Mouse (Mus musculus): ENCODE data around the gene Nudt9. TPM values are rescaled to one million over a fixed set of nuclear protein-coding genes. Genes with fewer than 3 reads are reported as not detected.

Nudt9 gene
- polyA plus RNA-seq, 1 experiment, result 58.0 TPM

DNA sequence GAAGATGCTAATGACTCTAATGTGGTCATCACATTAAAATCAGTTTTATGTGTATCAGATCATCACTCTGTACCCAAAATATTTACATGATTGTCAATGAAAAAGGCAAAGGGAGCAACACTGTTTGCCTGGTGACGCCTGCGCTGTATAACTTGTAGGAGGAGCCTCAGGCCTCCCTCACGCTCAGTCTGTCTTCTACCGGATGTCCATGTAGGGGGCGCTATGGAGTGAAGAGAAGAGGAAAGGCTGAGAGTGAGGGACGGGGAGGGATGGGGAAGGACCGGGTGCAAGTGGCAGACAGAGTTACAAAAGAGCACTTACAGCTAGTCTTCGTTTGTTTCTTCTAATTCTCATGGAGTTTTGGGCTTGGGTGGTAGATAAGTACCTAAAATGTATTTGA, 6.8 kb downstream of the Nudt9 start:
- Histone ChIP-seq H3K4me1 (ENCODE audit: control insufficient read depth, insufficient read depth, insufficient read length, low read length) (no peaks in the 10 kb centered on the region), H3K4me3 (ENCODE audit: low read depth, low read length) (no peak overlapping the region), H3K27ac (ENCODE audit: insufficient read depth, low read depth, low read length) (no peak overlapping the region), H3K36me3 (ENCODE audit: control insufficient read depth, insufficient read depth, low read length) (peaks cover 18% of the 10 kb centered on the region), H3K27me3 (ENCODE audit: control insufficient read depth, insufficient read depth, low read length) (no peaks in the 10 kb centered on the region)
- WGBS, result 61% methylated on average over 8 of the region's 8 CpGs
- TF ChIP-seq POLR2A (IDR thresholded peaks at IDR 0.05; ENCODE audit: low read depth, low read length) (no peak), CTCF (IDR thresholded peaks at IDR 0.05; ENCODE audit: extremely low read depth, insufficient read length, insufficient replicate concordance, low read depth, low read length) (peak; percentile 43; the same call in 1 of the 2 replicates)

DNA sequence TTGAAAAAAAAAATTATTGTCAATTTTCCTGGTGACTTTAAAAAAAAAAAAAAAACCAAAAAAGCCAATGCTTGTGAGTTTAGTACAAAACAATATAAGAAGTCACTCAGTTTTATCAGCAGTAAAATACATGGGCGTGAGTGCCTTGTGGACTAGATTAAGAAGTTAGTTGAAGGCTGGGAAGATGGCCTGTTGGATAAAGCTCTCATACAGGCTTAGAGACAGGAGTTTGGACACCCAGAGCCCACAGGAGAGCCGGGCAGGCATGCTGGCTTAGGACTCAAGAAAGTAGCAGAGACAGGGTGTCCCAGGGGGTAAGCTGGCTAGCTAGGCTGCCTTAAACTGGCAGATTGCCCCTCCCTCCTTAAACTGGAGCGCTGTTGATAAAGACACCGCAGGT, 8.8 kb downstream of the Nudt9 start:
- Histone ChIP-seq H3K27me3 (ENCODE audit: control insufficient read depth, insufficient read depth, low read length) (no peaks in the 10 kb centered on the region), H3K4me3 (ENCODE audit: low read depth, low read length) (no peak overlapping the region), H3K36me3 (ENCODE audit: control insufficient read depth, insufficient read depth, low read length) (peaks cover 29% of the 10 kb centered on the region), H3K4me1 (ENCODE audit: control insufficient read depth, insufficient read depth, insufficient read length, low read length) (no peaks in the 10 kb centered on the region), H3K27ac (ENCODE audit: insufficient read depth, low read depth, low read length) (no peak overlapping the region)
- 94% methylated on average over 4 of the region's 4 CpGs for WGBS
- TF ChIP-seq CTCF (IDR thresholded peaks at IDR 0.05; ENCODE audit: extremely low read depth, insufficient read length, insufficient replicate concordance, low read depth, low read length), result no peak
- no peak for TF ChIP-seq POLR2A (IDR thresholded peaks at IDR 0.05; ENCODE audit: low read depth, low read length)

DNA sequence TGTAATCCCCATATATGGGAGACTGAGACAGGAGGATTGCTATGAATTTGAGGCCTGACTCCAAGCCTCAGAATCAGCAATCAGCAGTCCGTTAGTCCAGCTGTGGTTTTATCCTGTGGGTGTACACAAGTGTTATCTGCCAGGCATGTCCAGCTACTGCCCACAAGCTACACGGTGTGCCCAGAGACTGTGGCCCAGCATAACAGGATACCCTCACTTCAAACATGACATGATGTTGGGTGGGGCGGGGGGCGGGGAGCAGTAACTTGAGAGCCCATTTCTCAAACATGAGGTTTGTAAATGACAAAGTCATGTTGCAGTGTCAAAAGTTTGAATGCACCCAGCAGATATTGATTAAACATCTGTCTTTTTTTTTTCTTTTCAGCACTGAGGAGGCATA, 9.7 kb downstream of the Nudt9 start:
- Histone ChIP-seq H3K27ac (ENCODE audit: insufficient read depth, low read depth, low read length) (no peak overlapping the region), H3K4me3 (ENCODE audit: low read depth, low read length) (no peak overlapping the region), H3K4me1 (ENCODE audit: control insufficient read depth, insufficient read depth, insufficient read length, low read length) (no peaks in the 10 kb centered on the region), H3K36me3 (ENCODE audit: control insufficient read depth, insufficient read depth, low read length) (peaks cover 32% of the 10 kb centered on the region), H3K27me3 (ENCODE audit: control insufficient read depth, insufficient read depth, low read length) (no peaks in the 10 kb centered on the region)
- TF ChIP-seq POLR2A (IDR thresholded peaks at IDR 0.05; ENCODE audit: low read depth, low read length) (no peak), CTCF (IDR thresholded peaks at IDR 0.05; ENCODE audit: extremely low read depth, insufficient read length, insufficient replicate concordance, low read depth, low read length) (no peak)
- 84% methylated on average over 4 of the region's 4 CpGs for WGBS

DNA sequence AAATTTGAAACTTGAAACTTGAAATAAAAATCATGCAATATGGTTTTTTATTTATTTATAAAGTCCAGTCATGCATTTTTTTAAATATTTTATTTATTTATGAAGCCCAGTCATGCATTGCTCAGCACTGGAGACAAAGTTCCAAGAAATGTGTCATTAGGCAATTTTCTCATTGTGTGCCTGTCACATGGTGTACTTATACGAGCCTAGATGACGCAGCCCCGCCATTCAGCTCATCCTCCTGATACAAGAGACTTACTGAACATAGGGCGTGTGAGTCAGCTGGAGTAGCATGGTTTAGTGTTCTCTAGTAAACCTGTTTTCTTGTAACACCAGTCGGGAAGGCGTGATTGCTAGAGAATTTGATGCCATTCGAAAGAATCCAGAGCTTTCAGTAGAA, 10.2 kb downstream of the Nudt9 start:
- H3K4me3 ChIP-seq (ENCODE audit: low read depth, low read length), result no peak overlapping the region
- TF ChIP-seq CTCF (IDR thresholded peaks at IDR 0.05; ENCODE audit: extremely low read depth, insufficient read length, insufficient replicate concordance, low read depth, low read length), result no peak
- no peak for TF ChIP-seq POLR2A (IDR thresholded peaks at IDR 0.05; ENCODE audit: low read depth, low read length)
- H3K27ac ChIP-seq (ENCODE audit: insufficient read depth, low read depth, low read length), result no peak overlapping the region
- H3K4me1 ChIP-seq (ENCODE audit: control insufficient read depth, insufficient read depth, insufficient read length, low read length), result no peaks in the 10 kb centered on the region
- H3K27me3 ChIP-seq (ENCODE audit: control insufficient read depth, insufficient read depth, low read length), result no peaks in the 10 kb centered on the region
- peaks cover 32% of the 10 kb centered on the region for H3K36me3 ChIP-seq (ENCODE audit: control insufficient read depth, insufficient read depth, low read length)
- 85% methylated on average over 7 of the region's 7 CpGs for WGBS

DNA sequence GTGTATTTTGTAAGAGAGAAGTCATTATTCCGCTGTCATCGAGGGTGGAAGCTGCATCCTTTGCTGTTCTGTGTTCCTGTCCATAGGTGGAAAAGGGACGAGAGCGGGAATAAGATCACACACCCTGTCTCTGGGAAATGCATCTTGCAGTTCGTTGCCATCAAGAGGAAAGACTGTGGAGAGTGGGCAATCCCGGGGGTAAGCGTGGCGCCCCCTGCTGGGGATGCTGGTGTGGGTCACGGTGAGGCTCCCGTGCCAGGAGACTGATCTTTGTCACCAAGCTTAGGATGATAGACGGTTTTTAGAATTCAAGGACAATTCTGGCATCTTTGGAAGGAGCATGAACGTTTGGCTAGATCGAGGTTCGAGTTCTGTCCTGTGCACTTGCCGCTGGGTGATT, 11.9 kb downstream of the Nudt9 start:
- H3K4me1 ChIP-seq (ENCODE audit: control insufficient read depth, insufficient read depth, insufficient read length, low read length), result no peaks in the 10 kb centered on the region
- 56% methylated on average over 15 of the region's 15 CpGs for WGBS
- TF ChIP-seq POLR2A (IDR thresholded peaks at IDR 0.05; ENCODE audit: low read depth, low read length) (no peak), CTCF (IDR thresholded peaks at IDR 0.05; ENCODE audit: extremely low read depth, insufficient read length, insufficient replicate concordance, low read depth, low read length) (peak; percentile 78; the same call in 1 of the 2 replicates)

DNA sequence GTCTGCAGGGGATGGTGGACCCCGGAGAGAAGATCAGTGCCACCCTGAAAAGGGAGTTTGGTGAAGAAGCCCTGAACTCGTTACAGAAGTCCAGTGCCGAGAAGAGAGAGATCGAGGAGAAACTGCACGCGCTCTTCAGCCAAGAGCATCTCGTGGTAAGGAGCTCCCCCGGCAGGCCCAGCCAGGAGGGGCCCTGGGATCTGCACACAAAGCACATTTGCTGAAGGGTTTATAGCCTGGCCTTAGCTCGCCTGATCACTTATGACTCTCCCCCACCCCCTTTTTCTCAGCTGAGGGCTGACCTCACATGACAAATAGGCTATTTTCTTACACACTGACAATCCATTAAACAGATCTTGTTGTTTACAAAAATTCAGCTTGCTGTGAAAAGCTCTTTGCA, 13.5 kb downstream of the Nudt9 start:
- peaks cover 44% of the 10 kb centered on the region for H3K36me3 ChIP-seq (ENCODE audit: control insufficient read depth, insufficient read depth, low read length)
- H3K27me3 ChIP-seq (ENCODE audit: control insufficient read depth, insufficient read depth, low read length), result no peaks in the 10 kb centered on the region
- H3K4me1 ChIP-seq (ENCODE audit: control insufficient read depth, insufficient read depth, insufficient read length, low read length), result no peaks in the 10 kb centered on the region
- no peak overlapping the region; the same call in 1 of the 2 replicates for H3K27ac ChIP-seq (ENCODE audit: insufficient read depth, low read depth, low read length)
- H3K4me3 ChIP-seq (ENCODE audit: low read depth, low read length), result no peak overlapping the region
- TF ChIP-seq POLR2A (IDR thresholded peaks at IDR 0.05; ENCODE audit: low read depth, low read length) (no peak), CTCF (IDR thresholded peaks at IDR 0.05; ENCODE audit: extremely low read depth, insufficient read length, insufficient replicate concordance, low read depth, low read length) (no peak)
- 84% methylated on average over 9 of the region's 9 CpGs for WGBS

More for the DNA sequence above, 11.9 kb downstream of the Nudt9 start:
- H3K4me3 ChIP-seq (ENCODE audit: low read depth, low read length), result no peak overlapping the region
- H3K27me3 ChIP-seq (ENCODE audit: control insufficient read depth, insufficient read depth, low read length), result no peaks in the 10 kb centered on the region
- no peak overlapping the region for H3K27ac ChIP-seq (ENCODE audit: insufficient read depth, low read depth, low read length)
- peaks cover 42% of the 10 kb centered on the region for H3K36me3 ChIP-seq (ENCODE audit: control insufficient read depth, insufficient read depth, low read length)

DNA sequence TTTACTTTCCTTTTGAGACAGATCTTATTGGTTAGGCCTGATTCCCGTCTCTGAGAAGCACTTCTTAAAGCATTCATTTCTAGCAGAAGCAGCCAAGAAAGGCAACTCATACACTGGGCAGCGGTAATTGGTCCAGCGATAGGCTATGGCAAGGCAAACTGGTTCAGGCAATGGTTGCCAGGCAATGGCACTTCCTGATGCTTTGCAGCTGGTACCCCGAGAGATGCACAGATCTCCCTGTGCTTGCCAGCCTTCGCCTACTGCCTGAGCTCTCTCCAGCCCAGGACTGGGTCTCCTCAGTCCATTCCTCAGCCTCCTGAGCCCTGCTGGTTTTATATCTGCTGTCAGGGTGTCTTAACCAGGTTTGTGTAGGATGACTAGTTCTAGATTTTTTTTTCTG, 14.3 kb downstream of the Nudt9 start:
- no peaks in the 10 kb centered on the region for H3K27me3 ChIP-seq (ENCODE audit: control insufficient read depth, insufficient read depth, low read length)
- no peak overlapping the region for H3K27ac ChIP-seq (ENCODE audit: insufficient read depth, low read depth, low read length)
- no peaks in the 10 kb centered on the region for H3K4me1 ChIP-seq (ENCODE audit: control insufficient read depth, insufficient read depth, insufficient read length, low read length)
- no peak overlapping the region for H3K4me3 ChIP-seq (ENCODE audit: low read depth, low read length)
- WGBS, result 93% methylated on average over 5 of the region's 5 CpGs
- TF ChIP-seq POLR2A (IDR thresholded peaks at IDR 0.05; ENCODE audit: low read depth, low read length), result no peak
- no peak for TF ChIP-seq CTCF (IDR thresholded peaks at IDR 0.05; ENCODE audit: extremely low read depth, insufficient read length, insufficient replicate concordance, low read depth, low read length)
- peaks cover 49% of the 10 kb centered on the region for H3K36me3 ChIP-seq (ENCODE audit: control insufficient read depth, insufficient read depth, low read length)
